Mouse (Mus musculus) left cerebral cortex, adult 18-20 months (tissue): ENCODE results near the gene Shld1. TPM values are rescaled to one million over a fixed set of nuclear protein-coding genes. Genes with fewer than 3 reads are reported as not detected.

Experiments used
- DNase-seq, 2 experiments: peaks; one replicate each; pipeline ENCODE4 v3.0.0; 2021 to 2022; ENCODE audit warnings: low spot score in 2 of 2, mixed read lengths in 1 of 2
- long read RNA-seq, 2 experiments: library from polyadenylated mRNA; stranded (forward); transcript quantifications; one replicate each; pipeline ENCODE4 v2.0.0; 2021
- total RNA-seq, 2 experiments: library from RNA; stranded (reverse); gene quantifications; 2 replicates each; pipeline ENCODE4 v1.2.3; 2021

Gene Shld1
- total RNA-seq: 1 to 10 TPM; 7.9 to 8.7 TPM
- long read RNA-seq, experiment 1, transcript Shld1-201 (3 exons, 1,076 nt): major isoform, 7 of 18 reads
- long read RNA-seq, experiment 1, partial matches to known transcripts: 3 of 18 reads
- long read RNA-seq, experiment 1, other reads (novel, unspliced or antisense): 8 of 18 reads
- long read RNA-seq, experiment 2, partial matches to known transcripts: 3 of 11 reads
- long read RNA-seq, experiment 2, other reads (novel, unspliced or antisense): 5 of 11 reads

- peak; percentile 86 to 89 for DNase-seq
These were observed at the start of gene Shld1 for GRCm38 (mm10) chr2:132686756-132687737. TSS of gene Shld1 (plus strand) at chr2:132686931.

GRCm38 (mm10) chr2:132638306-132638705 lies 48.4 kb upstream of the Shld1 start:
- DNase-seq: no peak

DNA sequence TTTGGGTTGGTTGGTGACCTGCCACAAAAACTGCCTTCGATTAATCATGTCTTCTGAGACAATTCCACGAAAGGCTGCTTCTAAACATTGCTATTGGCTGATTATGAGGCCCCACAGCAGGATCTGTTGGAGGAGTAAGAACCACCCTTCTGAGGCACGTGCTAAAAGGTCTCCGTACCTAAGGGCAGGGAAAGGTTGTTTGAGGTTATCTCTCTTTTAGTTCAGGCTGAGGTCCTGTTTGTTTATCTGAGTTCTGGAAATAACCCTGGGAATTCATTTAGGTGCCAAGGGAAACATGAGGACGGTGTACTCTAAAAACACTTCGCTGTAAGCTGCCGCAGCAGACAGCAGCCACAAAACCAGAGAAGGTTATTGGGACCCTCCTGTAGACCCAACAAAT lies 47.4 kb upstream of the Shld1 start:
- no peak for DNase-seq

DNA sequence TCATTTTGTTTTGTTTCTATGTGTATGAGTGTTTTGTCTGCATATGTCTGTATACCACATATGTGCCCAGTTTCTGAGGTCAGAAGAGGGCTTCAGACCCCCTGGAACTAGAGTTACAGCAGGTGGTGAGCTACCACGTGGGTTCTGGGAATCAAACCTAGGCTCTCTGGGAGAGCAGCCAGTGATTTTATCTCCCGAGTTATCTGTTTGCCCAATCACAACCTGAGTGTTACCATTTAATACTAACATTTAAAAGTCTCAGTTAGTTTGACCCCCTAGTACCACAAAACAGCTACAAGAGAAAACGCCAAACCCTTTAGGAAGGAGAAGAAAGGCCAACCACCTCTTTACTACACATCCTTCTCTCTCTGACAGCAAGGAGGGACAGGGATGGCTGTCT lies 45.5 kb upstream of the Shld1 start:
- DNase-seq: no peak

DNA sequence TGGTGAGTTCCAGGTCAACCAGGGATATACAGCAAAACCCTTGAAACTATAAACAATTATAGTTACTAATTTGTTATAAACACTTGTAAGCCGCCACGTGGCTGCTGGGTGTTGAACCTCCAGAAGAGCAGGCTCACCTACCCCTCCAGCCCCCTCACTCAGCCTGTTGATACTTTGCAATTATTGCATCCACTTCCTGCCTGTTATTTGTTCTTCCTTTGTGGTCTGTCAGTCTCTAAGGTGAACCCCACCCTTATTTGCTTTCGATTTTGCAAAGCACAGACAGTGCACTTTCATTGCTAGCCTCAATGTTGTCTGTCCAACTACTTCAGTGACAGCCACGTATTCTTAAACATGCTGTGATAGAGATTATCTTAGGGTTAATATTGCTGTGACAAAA lies 43.6 kb upstream of the Shld1 start:
- no peak for DNase-seq

DNA sequence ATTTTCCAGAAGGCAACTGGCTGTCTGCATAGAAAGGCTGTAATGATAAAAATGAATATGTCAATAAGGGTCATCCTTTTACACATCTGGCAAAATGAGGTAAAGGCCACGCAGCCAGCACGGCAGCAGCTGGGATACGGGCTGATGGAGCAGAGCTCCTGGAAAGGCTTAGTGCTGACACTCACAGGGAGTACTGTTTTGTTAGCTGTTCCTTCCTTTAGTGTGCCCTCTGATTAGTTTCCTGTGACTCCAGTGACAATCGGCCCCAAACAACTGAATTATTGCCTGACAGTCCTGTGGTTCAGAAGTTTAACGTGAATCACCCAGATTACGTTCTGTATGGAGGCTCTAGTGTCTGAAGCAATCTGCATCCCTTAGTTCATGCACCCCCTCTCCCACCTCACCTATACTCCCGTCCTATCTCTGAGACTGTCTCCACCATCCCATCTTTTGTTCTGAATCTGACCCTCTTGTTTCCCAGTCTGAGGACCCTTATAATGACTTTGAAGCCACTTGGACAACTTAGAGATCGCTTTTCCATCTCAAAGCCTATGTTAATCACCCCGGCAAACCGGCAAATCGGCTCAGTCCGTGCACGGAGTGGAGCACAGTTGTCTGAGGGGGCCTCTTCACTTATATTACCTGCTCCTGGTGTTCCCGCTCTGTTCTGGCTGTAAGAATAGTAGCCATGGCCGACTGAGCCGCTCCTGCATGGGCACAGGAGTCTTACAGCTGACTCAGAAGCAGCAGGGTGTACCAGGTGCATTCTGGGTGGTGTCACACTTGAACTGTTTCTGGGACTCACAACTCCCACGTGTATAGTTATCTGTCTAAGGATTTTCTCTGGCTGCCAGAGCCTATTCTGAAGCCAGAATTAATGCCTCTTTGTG lies 39.6 kb upstream of the Shld1 start:
- no peak for DNase-seq

- no peak for DNase-seq
These were observed 37.3 kb upstream of the Shld1 start for GRCm38 (mm10) chr2:132649352-132649870.

DNA sequence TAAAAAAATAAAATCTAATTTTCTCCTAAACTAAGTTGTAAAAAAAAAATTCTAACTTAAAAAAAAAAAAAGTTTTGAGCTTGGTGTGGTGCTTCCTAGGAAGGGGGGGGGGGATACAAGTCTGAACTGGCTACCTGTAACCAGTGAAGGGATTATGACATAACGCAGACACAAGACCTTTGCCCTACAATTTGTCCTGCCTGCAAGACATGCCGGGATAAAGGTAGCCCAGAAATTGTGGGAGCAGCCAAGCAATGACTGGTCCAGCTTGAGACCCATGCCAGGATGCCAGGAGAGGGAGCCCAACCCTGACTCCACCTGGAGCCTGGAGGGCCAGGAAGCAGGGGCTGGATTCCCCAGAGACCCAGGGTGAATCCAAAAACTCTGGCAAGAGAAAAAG lies 36.2 kb upstream of the Shld1 start:
- DNase-seq: no peak

DNA sequence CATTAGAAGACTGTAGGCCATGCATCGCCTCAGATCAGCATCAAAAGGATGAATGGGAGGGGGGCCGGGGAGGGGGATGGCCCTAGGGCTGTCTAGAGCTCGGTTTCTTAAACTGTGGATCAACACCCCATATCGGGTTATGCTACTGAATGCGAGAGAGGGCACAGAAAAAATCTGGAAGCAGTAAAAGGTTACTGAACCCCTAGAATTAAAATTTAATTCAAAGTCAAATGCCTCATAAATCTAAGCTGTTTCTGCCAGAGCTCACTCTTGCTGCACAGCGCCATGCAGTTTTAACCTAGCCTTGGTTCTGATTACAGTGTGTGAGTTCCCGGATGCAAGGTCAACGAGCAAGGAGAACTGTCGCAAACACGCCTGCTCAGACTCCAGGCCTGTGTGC lies 34.3 kb upstream of the Shld1 start:
- no peak for DNase-seq

DNA sequence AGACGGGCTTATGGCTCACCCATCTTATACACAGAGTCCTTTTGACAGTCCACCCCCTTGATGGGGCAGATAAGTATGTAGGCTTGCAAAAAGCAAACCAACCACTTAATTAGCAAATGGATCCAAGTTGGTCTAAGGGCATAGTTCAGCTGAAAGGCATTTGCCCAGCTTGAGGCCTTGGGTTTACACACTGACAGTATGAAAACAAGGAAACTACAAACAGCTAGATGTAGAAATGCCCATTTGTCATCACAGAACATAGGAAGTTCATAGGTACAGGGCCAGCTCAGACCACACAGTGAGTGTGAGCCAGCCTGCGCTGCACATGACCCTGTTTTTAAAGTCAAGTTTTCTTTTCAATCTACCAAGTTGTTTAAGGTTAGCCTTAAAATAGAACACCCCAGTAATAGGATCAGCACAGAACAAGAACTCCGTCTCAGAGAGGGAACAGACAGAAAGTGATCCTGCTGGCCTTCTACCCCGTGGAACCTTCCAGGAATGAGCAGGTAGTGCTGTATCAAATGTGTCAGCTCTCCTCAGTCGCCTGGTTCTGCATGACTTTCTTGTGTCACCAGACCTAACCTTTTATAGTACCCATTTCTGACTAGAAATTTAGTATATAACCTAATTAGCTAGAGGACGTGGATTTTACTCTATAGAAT lies 31.8 kb upstream of the Shld1 start:
- no peak for DNase-seq

DNA sequence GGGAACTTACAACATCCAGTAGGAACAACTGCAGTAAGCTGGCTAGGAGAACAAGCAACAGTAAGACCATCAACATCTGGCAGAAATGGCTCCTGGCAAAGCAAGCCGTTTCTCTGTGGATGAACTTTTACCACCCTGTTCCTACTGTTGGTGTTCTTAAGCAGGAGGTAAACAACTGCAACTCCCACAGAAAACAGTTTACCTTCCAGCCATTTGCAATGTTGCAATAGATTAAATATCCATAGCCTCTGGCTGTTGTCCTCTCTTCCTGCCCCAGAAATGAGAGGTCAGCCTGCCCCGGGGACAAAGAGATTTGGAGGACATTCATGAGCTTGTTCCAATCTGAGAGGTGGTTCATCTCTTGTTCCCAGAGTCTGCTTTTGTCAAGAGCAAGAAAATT lies 29.5 kb upstream of the Shld1 start:
- no peak for DNase-seq

DNA sequence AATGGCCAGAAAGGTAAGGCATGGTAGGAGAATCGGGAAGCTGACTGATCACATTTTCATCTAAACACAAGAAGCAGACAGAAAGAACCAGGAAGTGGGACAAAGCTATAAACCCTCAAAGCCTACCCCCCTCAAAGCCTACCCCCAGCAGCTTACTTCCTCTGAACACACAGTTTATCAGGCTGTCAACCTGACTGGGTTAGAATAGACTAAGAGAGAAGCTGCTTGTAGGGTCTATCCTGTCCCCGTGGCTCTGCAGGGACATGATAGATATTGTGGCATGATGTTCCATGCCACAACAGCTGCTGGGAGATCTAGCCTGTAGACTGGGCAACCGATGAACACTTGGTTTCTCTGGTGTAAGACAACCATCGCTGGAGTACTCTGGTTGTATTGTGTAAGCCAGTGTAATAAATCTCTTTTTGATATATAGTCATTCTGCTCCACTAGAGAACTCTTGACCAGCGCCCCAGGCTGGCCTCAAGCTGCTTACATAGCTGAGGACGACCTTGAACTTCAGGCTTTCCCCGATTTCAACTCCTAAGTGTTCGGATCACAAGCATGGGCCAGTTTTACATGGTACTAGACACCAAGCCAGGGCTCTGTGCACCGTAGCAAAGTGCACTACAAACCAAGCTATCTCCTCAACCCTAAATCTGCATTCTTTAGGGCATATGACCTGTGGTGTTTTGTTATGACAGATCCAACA lies 28.2 kb upstream of the Shld1 start:
- no peak for DNase-seq

DNA sequence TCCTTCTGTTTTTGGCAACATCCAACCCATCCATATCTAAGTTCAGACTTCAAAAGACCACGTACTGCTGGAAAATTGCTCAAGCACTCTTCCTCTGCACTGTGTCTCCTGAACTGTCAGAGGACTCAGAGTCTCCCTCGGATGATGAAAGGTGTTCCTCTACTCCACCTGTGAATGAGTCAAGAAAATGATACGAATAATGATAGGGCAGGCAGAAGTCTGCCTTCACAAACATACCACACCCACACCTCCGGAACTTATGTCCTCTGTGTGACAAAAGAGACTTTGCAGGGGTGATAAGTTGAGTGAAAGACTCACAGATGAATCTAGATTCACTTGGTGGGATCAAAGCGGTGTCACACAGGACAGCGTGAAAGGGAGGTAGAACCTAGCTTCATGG lies 17.6 kb upstream of the Shld1 start:
- no peak for DNase-seq

DNA sequence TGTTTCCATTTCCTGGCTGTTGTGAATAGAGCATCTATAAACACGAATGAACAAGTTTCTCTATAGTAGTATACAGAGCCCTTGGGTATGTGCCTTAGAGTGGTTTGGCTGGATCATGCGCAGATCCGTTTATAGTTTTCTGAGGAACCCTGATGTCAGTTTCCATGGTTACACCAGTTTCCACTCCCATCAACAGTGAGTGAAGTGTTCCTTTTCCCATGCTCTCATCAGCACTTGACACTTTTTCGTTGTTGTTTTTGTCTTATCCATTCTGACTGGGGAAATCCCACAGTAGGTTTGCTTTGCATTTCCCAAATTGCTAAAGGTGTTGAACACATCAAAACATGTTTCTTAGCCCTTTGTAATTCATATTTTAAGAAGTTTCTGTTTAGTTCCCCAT lies 16.4 kb upstream of the Shld1 start:
- DNase-seq: no peak

DNA sequence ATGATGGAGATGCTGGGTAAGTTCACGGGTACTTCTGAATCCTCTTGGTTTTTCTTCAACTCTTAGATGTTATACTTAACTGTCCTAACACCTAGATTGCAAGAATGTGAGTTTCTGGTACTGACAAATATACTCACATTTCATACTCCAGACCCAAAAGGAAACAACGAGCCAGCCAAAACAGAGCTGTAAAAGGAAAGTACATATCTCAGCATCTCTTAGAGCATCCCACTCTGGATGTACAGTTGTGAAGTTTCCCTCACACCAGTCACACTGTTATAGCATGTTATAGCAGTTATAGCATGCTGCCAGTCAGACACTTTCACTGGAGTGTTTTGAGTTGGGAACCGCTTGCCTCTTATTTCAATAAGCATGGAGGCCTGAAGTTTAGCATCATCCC lies 14.6 kb upstream of the Shld1 start:
- no peak for DNase-seq

DNA sequence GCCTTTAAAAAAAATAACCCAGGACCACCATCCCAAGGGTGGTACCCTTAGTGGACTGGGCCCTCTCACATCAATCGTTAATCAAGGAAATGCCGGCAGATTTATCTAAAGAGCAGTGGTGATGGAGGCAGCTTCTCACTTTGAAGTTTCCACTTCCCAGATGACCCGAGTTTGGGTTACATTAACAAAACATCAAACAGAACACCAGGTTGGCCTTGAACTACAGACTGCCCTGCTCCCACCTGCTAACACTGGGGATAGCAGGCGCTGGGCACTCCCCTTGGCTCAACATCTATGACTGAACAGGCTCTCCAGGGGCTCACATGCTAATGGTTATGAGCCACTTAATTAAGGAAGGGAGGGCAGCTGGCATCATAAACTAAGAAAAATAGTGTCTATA lies 10.6 kb upstream of the Shld1 start:
- DNase-seq: no peak

GRCm38 (mm10) chr2:132685001-132685400 lies 1.7 kb upstream of the Shld1 start:
- no peak for DNase-seq

GRCm38 (mm10) chr2:132688611-132689021 lies 1.9 kb downstream of the Shld1 start:
- DNase-seq: peak; percentile 35 to 39

GRCm38 (mm10) chr2:132689188-132689568 lies 2.4 kb downstream of the Shld1 start:
- DNase-seq: no peak
